Mouse (Mus musculus) cerebellum, adult 2 months (tissue): ENCODE measurements at regions not wholly inside any gene's neighbourhood (a gene's known extent, or its start where the extent isn't known, plus 50 kb on each side); places are given as distances from the start of the nearest gene placed in this dataset.

Experiments
- DNase-seq, 2 experiments: peaks; one replicate each; pipeline ENCODE4 v3.0.0; 2021
- H3K27ac ChIP-seq: fragments of 200-500 bp; 2 replicates; pipeline ENCODE4 v1.5.1; 2012; ENCODE audit warnings: low read length, control low read depth, inconsistent platforms; ENCODE audit not compliant: insufficient read depth
- H3K27me3 ChIP-seq: fragments of 200-500 bp; 2 replicates; pipeline ENCODE4 v1.6.1; 2012; ENCODE audit warnings: inconsistent platforms, mild to moderate bottlenecking, low read length, moderate library complexity; ENCODE audit not compliant: control insufficient read depth, insufficient read depth
- H3K4me1 ChIP-seq: fragments of 200-500 bp; 2 replicates; pipeline ENCODE4 v1.6.1; 2011; ENCODE audit warnings: low read length; ENCODE audit not compliant: control insufficient read depth, insufficient read depth
- H3K4me3 ChIP-seq: fragments of 200-500 bp; replicated peaks from 2 replicates; pipeline ENCODE3; 2011; ENCODE audit warnings: mild to moderate bottlenecking, low read depth, low read length, control low read depth; ENCODE audit not compliant: insufficient read depth
- CTCF ChIP-seq: fragments of 200-500 bp; IDR thresholded peaks from 2 replicates; pipeline ENCODE4 v1.5.1; 2011; ENCODE audit warnings: low read depth, mild to moderate bottlenecking, control low read depth, low read length, moderate library complexity, borderline replicate concordance; ENCODE audit not compliant: insufficient read depth
- POLR2A ChIP-seq: fragments of 200-500 bp; IDR thresholded peaks from 2 replicates; pipeline ENCODE4 v1.6.1; 2011; ENCODE audit warnings: low read length, control low read depth, borderline replicate concordance; ENCODE audit not compliant: insufficient read depth
- WGBS: fragments of 180-500 bp; shearing (Covaris S2); methylation state at CpG from one replicate; pipeline ENCODE4 v1.1.7; 2018; 5-methylcytosine and 5-hydroxymethylcytosine counted together

DNA sequence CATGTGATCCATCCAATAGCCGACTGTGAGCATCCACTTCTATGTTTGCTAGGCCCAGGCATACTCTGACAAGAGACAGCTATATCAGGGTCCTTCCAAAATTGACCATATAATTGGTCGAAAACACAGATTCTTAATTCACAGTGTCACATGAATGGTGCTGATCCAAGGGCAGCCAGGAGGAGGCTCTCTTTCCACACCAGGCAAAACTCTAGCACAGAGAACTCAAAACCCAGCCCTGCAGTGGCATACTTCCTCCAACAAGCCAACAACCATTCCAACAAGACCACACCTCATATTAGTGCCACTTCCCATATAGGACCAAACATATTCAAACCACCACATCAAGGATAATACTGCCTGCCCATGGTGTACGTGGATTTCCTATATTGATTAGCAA, 68.1 kb upstream of the Tas2r118 start:
- no peak for TF ChIP-seq POLR2A
- 0 out of 2 replicates have a peak, but pooled peaks have one; percentile 6 for TF ChIP-seq CTCF
- DNase-seq: no peak

DNA sequence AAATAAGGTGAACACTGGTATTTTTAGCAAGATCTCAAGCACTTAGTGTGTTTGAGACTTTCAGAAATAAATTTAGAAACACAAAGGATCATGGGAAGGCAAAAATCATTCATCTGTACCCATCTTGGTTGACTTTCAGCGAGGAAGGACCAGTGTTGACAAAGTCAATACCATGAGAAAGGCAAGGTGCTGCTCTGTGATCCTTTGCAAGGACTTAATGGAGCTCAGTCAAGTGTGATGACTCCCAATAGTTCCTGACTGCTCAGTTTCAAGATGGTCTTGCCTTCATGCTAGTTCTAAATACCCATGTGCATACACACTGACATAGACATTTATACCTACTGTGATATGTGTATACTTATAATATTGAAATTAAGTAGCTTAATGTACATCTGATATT, 56.5 kb upstream of the Tas2r118 start:
- no peak for DNase-seq
- WGBS: 89% methylated on average over 1 of the region's 1 CpGs
- Histone ChIP-seq H3K27ac (no peak overlapping the region), H3K27me3 (no peaks in the 10 kb centered on the region), H3K4me3 (no peak overlapping the region), H3K4me1 (no peaks in the 10 kb centered on the region)
- TF ChIP-seq CTCF (no peak), POLR2A (no peak)

More for the DNA sequence above, 68.1 kb upstream of the Tas2r118 start:
- no peaks in the 10 kb centered on the region for H3K4me1 ChIP-seq
- no peak overlapping the region for H3K27ac ChIP-seq
- 93% methylated on average over 3 of the region's 3 CpGs for WGBS
- no peaks in the 10 kb centered on the region for H3K27me3 ChIP-seq
- H3K4me3 ChIP-seq: no peak overlapping the region

DNA sequence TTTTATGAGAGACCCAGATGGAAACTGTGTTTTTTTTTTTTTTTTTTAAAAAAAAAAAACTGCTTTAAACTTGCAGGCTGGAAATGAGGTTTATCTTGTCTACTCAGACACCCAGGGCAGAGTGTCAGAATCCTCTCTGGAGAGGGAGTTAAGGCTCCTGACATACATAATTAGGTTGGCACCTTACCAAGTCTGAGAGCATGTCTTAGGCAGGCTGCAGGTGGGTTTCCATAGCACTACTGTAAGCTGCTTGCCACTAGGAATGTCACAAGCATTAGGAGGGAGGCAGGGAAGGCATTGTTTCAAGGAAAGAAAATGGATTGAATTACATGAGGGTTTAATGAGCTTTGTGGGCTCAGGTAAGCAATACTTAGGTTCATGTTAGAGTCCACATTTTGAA, 55.9 kb upstream of the Tas2r118 start:
- no peak overlapping the region for H3K4me3 ChIP-seq
- no peaks in the 10 kb centered on the region for H3K27me3 ChIP-seq
- no peaks in the 10 kb centered on the region for H3K4me1 ChIP-seq
- TF ChIP-seq POLR2A (no peak), CTCF (no peak)
- no peak for DNase-seq
- no peak overlapping the region for H3K27ac ChIP-seq
